Mouse (Mus musculus): ENCODE data around the gene Gm9044. TPM values are rescaled to one million over a fixed set of nuclear protein-coding genes. Genes with fewer than 3 reads are reported as not detected.
"Not testable (repeated sequence)": the region's sequence is repeated elsewhere in the genome, so short reads cannot be mapped to it uniquely, and the experiment has no call there.

The Gm9044 gene
- not detected in 3 replicates for total RNA-seq (2017)

GRCm38 (mm10) chr10:118332308-118332707, at the start of gene Gm9044:
Gene Gm9044 (minus strand): TSS chr10:118332408.
- ATAC-seq (replicated peaks; ENCODE audit: insufficient number of reproducible peaks, low FRiP score, low TSS enrichment, poor library complexity, severe bottlenecking) = not testable (repeated sequence)

GRCm38 (mm10) chr10:118370443-118370842, 38.2 kb upstream of the Gm9044 start:
- ATAC-seq (replicated peaks; ENCODE audit: insufficient number of reproducible peaks, low FRiP score, low TSS enrichment, poor library complexity, severe bottlenecking) = peak; percentile 99

GRCm38 (mm10) chr10:118369518-118369917, 37.3 kb upstream of the Gm9044 start:
- no peak for ATAC-seq (replicated peaks; ENCODE audit: insufficient number of reproducible peaks, low FRiP score, low TSS enrichment, poor library complexity, severe bottlenecking)

- ATAC-seq (replicated peaks; ENCODE audit: insufficient number of reproducible peaks, low FRiP score, low TSS enrichment, poor library complexity, severe bottlenecking) = not testable (repeated sequence)
These were observed 21.8 kb upstream of the Gm9044 start, which contains the start of gene Gm9049 for GRCm38 (mm10) chr10:118354005-118354404. Gene Gm9049 (minus strand): TSS chr10:118354105.

GRCm38 (mm10) chr10:118348579-118348978, 16.4 kb upstream of the Gm9044 start, which contains the start of gene Gm9048:
Gene Gm9048 (minus strand): TSS chr10:118348679.
- not testable (repeated sequence) for ATAC-seq (replicated peaks; ENCODE audit: insufficient number of reproducible peaks, low FRiP score, low TSS enrichment, poor library complexity, severe bottlenecking)

- ATAC-seq (replicated peaks; ENCODE audit: insufficient number of reproducible peaks, low FRiP score, low TSS enrichment, poor library complexity, severe bottlenecking) = not testable (repeated sequence)
These were observed 10.9 kb upstream of the Gm9044 start, which contains the start of gene Gm9046 for GRCm38 (mm10) chr10:118343155-118343554. Gene Gm9046 (minus strand): TSS chr10:118343255.

- not testable (repeated sequence) for ATAC-seq (replicated peaks; ENCODE audit: insufficient number of reproducible peaks, low FRiP score, low TSS enrichment, poor library complexity, severe bottlenecking)
These were observed 5.5 kb upstream of the Gm9044 start, which contains the start of gene Gm9045 for GRCm38 (mm10) chr10:118337731-118338130. Gene Gm9045 (minus strand): TSS chr10:118337831.

- not testable (repeated sequence) for ATAC-seq (replicated peaks; ENCODE audit: insufficient number of reproducible peaks, low FRiP score, low TSS enrichment, poor library complexity, severe bottlenecking)
These were observed 5.3 kb downstream of the Gm9044 start, which contains the start of gene Gm9040 for GRCm38 (mm10) chr10:118326869-118327268. Gene Gm9040 (minus strand): TSS chr10:118326969.

GRCm38 (mm10) chr10:118319024-118319423, 13.2 kb downstream of the Gm9044 start:
- no peak for ATAC-seq (replicated peaks; ENCODE audit: insufficient number of reproducible peaks, low FRiP score, low TSS enrichment, poor library complexity, severe bottlenecking)

GRCm38 (mm10) chr10:118302133-118302532, 30.1 kb downstream of the Gm9044 start:
- ATAC-seq (replicated peaks; ENCODE audit: insufficient number of reproducible peaks, low FRiP score, low TSS enrichment, poor library complexity, severe bottlenecking) = 0 out of 2 replicates have a peak, but pooled peaks have one; percentile 40

GRCm38 (mm10) chr10:118294938-118295337, 37.3 kb downstream of the Gm9044 start, which contains the start of gene Iltifb:
Gene Iltifb (minus strand): TSS chr10:118295038.
- ATAC-seq (replicated peaks; ENCODE audit: insufficient number of reproducible peaks, low FRiP score, low TSS enrichment, poor library complexity, severe bottlenecking) = no peak

- ATAC-seq (replicated peaks; ENCODE audit: insufficient number of reproducible peaks, low FRiP score, low TSS enrichment, poor library complexity, severe bottlenecking) = not testable (repeated sequence)
These were observed 49.2 kb downstream of the Gm9044 start for GRCm38 (mm10) chr10:118283016-118283415.

- ATAC-seq (replicated peaks; ENCODE audit: insufficient number of reproducible peaks, low FRiP score, low TSS enrichment, poor library complexity, severe bottlenecking) = not testable (repeated sequence)
These were observed 49.6 kb downstream of the Gm9044 start for GRCm38 (mm10) chr10:118282565-118282964.

Other genes starting within 250 kb of the Gm9044 start
- 225 to 295 TPM (median 275 TPM) in 3 replicates for gene Mdm1, start 190.6 kb downstream of the Gm9044 start, total RNA-seq (2017)
- not detected in 3 replicates for gene Il22, start 127.5 kb downstream of the Gm9044 start, total RNA-seq (2017)
- gene Gm32717, start 91.6 kb downstream of the Gm9044 start, total RNA-seq (2017) = not detected in 3 replicates
- gene Gm32802, start 73.7 kb downstream of the Gm9044 start, total RNA-seq (2017) = not detected in 3 replicates
- gene Iltifb, start 37.4 kb downstream of the Gm9044 start, total RNA-seq (2017) = not detected in 3 replicates
- not detected in 3 replicates for gene Gm9040, start 5.4 kb downstream of the Gm9044 start, total RNA-seq (2017)
- not detected in 3 replicates for gene Gm9045, start 5.4 kb upstream of the Gm9044 start, total RNA-seq (2017)
- not detected in 3 replicates for gene Gm9046, start 10.8 kb upstream of the Gm9044 start, total RNA-seq (2017)
- gene Gm9048, start 16.3 kb upstream of the Gm9044 start, total RNA-seq (2017) = not detected in 3 replicates
- not detected in 3 replicates for gene Gm9049, start 21.7 kb upstream of the Gm9044 start, total RNA-seq (2017)
- 59.4 to 177 TPM (median 69.7 TPM) in 3 replicates for gene Ifng, start 108.6 kb upstream of the Gm9044 start, total RNA-seq (2017)

Measured in monocyte, adult 5-6 weeks (primary cell).